ENCODE assay signal across 25 mouse cellular contexts in the genomic region with DNA sequence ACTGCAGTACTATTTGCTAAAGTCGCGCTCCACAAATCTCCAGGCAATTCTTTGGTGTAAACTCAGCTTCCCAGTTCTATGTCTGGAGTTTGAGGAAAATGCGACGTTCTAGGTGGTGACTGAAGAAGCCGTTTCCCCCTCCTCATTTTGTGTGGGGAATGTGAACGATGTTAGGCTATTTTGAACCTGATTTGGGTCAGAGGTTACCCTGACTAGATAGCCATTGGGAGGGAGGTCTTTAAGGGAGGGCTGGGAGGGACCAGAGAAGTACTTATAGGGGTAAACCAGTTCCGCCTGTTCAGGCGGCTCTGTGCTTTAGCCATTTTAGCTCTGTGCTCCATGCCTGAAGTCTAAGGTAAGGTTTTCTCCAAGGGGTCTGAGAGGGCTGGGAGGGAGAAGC. TPM values are rescaled to one million over a fixed set of nuclear protein-coding genes. Genes with fewer than 3 reads are reported as not detected.
"Had no signal": no experiment of that assay in that cellular context is flagged by ENCODE, and none has a peak within 500 bp of the region (broad histone marks: within the 10 kb centered on the region; RNA-seq: fewer than 3 reads in every experiment).

A gene (plus strand): TSS at position 301 of the 400 bp plus-strand sequence.

- H3K4me3 ChIP-seq: heart, embryonic 12.5 days; heart, embryonic 13.5 days; heart, embryonic 15.5 days; hindbrain, embryonic 10.5 days; hindbrain, embryonic 12.5 days; hindbrain, embryonic 13.5 days; hindbrain, embryonic 15.5 days; intestine, embryonic 15.5 days; kidney, embryonic 15.5 days; layer of hippocampus, adult 2 months; left cerebral cortex, adult 2 months had no signal

- H3K36me3 ChIP-seq: heart, embryonic 12.5 days; heart, embryonic 13.5 days; heart, embryonic 15.5 days; hindbrain, embryonic 10.5 days; hindbrain, embryonic 12.5 days; hindbrain, embryonic 13.5 days; hindbrain, embryonic 15.5 days; intestine, embryonic 15.5 days; kidney, embryonic 15.5 days had no signal

- H3K9me3 ChIP-seq: heart, embryonic 12.5 days; heart, embryonic 13.5 days; heart, embryonic 15.5 days; hindbrain, embryonic 10.5 days; hindbrain, embryonic 12.5 days; hindbrain, embryonic 13.5 days; hindbrain, embryonic 15.5 days; intestine, embryonic 15.5 days; kidney, embryonic 15.5 days had no signal

- H3K27me3 ChIP-seq: heart, embryonic 12.5 days; heart, embryonic 13.5 days; heart, embryonic 15.5 days; hindbrain, embryonic 12.5 days; hindbrain, embryonic 13.5 days; hindbrain, embryonic 15.5 days; intestine, embryonic 15.5 days; kidney, embryonic 15.5 days had no signal

- H3K4me2 ChIP-seq: heart, embryonic 11.5 days; heart, embryonic 12.5 days; heart, embryonic 13.5 days; heart, embryonic 15.5 days; hindbrain, embryonic 12.5 days; hindbrain, embryonic 13.5 days; hindbrain, embryonic 14.5 days; hindbrain, embryonic 15.5 days; intestine, embryonic 15.5 days; kidney, embryonic 15.5 days had no signal

- H3K27ac ChIP-seq: heart, embryonic 13.5 days; heart, embryonic 15.5 days; hindbrain, embryonic 10.5 days; hindbrain, embryonic 12.5 days; hindbrain, embryonic 13.5 days; hindbrain, embryonic 14.5 days; hindbrain, embryonic 15.5 days; hindbrain, postnatal 0 days; intestine, embryonic 15.5 days; kidney, embryonic 15.5 days; kidney, postnatal 0 days; layer of hippocampus, adult 2 months; left cerebral cortex, adult 2 months had no signal

- H3K4me1 ChIP-seq: heart, embryonic 12.5 days; heart, embryonic 13.5 days; heart, embryonic 15.5 days; hindbrain, embryonic 10.5 days; hindbrain, embryonic 12.5 days; hindbrain, embryonic 13.5 days; hindbrain, embryonic 15.5 days; intestine, embryonic 15.5 days; kidney, embryonic 15.5 days had no signal

- H3K9ac ChIP-seq: heart, embryonic 12.5 days; heart, embryonic 13.5 days; heart, embryonic 15.5 days; hindbrain, embryonic 12.5 days; hindbrain, embryonic 13.5 days; hindbrain, embryonic 14.5 days; hindbrain, embryonic 15.5 days; intestine, embryonic 15.5 days; kidney, embryonic 15.5 days had no signal

- ATAC-seq: hindbrain, embryonic 16.5 days; hindbrain, postnatal 0 days; inflammation-experienced regulatory T-cells, adult 6 months; intestine, embryonic 15.5 days; intestine, embryonic 16.5 days; intestine, postnatal 0 days had no signal

RNA-seq across cellular contexts. Expression of the gene that starts here (rescaled TPM):
- polyA plus RNA-seq: heart, embryonic 13.5 days; heart, embryonic 14.5 days; heart, embryonic 15.5 days; heart, embryonic 16.5 days; heart, postnatal 0 days; hindbrain, embryonic 10.5 days; hindbrain, embryonic 12.5 days; hindbrain, embryonic 13.5 days; hindbrain, embryonic 14.5 days; hindbrain, embryonic 15.5 days; hindbrain, embryonic 16.5 days; hindbrain, postnatal 0 days; inflammation-experienced regulatory T-cells, adult 6 months; kidney, adult 2 months; kidney, embryonic 14.5 days; kidney, embryonic 15.5 days; large intestine, adult 2 months had no signal
